Mouse (Mus musculus) lung, embryonic 16.5 days (tissue): ENCODE results near the gene Las1l. TPM values are rescaled to one million over a fixed set of nuclear protein-coding genes. Genes with fewer than 3 reads are reported as not detected.

Experiments
- ATAC-seq: fragments of 200-750 bp; cut with Nextera tagmentation; 2 replicates; pipeline ENCODE4 v1.8.0; 2017; ENCODE audit warnings: low read depth, mild to moderate bottlenecking, moderate library complexity
- H3K27ac ChIP-seq: fragments of 300-500 bp; sonication (generic); 2 replicates; pipeline ENCODE4 v1.5.1; 2014; ENCODE audit warnings: mild to moderate bottlenecking, control low read depth, low read length
- H3K27me3 ChIP-seq: fragments of 300-500 bp; sonication (generic); 2 replicates; pipeline ENCODE4 v1.6.1; 2014; ENCODE audit warnings: low read depth, low read length, mixed read lengths; ENCODE audit not compliant: control insufficient read depth, insufficient read depth
- H3K36me3 ChIP-seq: fragments of 300-500 bp; sonication (generic); 2 replicates; pipeline ENCODE4 v1.6.1; 2014; ENCODE audit warnings: low read length; ENCODE audit not compliant: control insufficient read depth, insufficient read depth
- H3K4me1 ChIP-seq: fragments of 300-500 bp; sonication (generic); replicated peaks from 2 replicates; pipeline ENCODE4 v1.6.1; 2014; ENCODE audit warnings: low read length, mixed read lengths; ENCODE audit not compliant: control insufficient read depth, insufficient read depth
- H3K4me2 ChIP-seq: fragments of 300-500 bp; sonication (generic); 2 replicates; pipeline ENCODE4 v1.6.1; 2014; ENCODE audit warnings: low read depth, low read length, control low read depth
- H3K4me3 ChIP-seq: fragments of 300-500 bp; sonication (generic); 2 replicates; pipeline ENCODE4 v1.5.1; 2014; ENCODE audit warnings: mild to moderate bottlenecking, low read length, control low read depth
- H3K9ac ChIP-seq: fragments of 300-500 bp; sonication (generic); 2 replicates; pipeline ENCODE4 v1.6.1; 2014; ENCODE audit warnings: low read length, control low read depth
- H3K9me3 ChIP-seq: fragments of 300-500 bp; sonication (generic); 2 replicates; pipeline ENCODE4 v1.6.1; 2016; ENCODE audit warnings: low read length; ENCODE audit not compliant: control insufficient read depth
- WGBS: fragments of 180-500 bp; shearing (Covaris S2); extraction: QIAGEN DNeasy Blood & Tissue Kit; methylation state at CpG from one replicate; pipeline ENCODE4 v1.1.7; 2014; 5-methylcytosine and 5-hydroxymethylcytosine counted together
- polyA plus RNA-seq: library from polyadenylated mRNA; unstranded; fragments of >200 nt; fragmentation: Nextera tagmentation; extraction: Ambion mirVana; gene quantifications from 2 replicates; pipeline ENCODE4 v1.2.1, GENCODE M21; 2015

The Las1l gene
- polyA plus RNA-seq = 48.1 and 48.8 TPM in 2 replicates

GRCm38 (mm10) chrX:95956497-95957293 is at the start of gene Las1l:
Gene Las1l (minus strand): TSS chrX:95956962.
- Histone ChIP-seq H3K9me3 (no peaks in the 10 kb centered on the region), H3K4me2 (peak within 1 kb of the TSS; percentile 64), H3K4me1 (0 out of 2 replicates have a peak, but pooled peaks cover 2% of the 10 kb centered on the region), H3K27ac (0 out of 2 replicates have a peak within 1 kb of the TSS, but pooled peaks have one; percentile 13), H3K27me3 (no peaks in the 10 kb centered on the region), H3K9ac (peak within 1 kb of the TSS; percentile 59), H3K36me3 (0 out of 2 replicates have a peak, but pooled peaks cover 5% of the 10 kb centered on the region), H3K4me3 (peak within 1 kb of the TSS; percentile 55)
- WGBS = 17% methylated on average over 42 of the region's 42 CpGs
- peak; percentile 100 for ATAC-seq

GRCm38 (mm10) chrX:96006395-96006794 is 49.6 kb upstream of the Las1l start:
- H3K9me3 ChIP-seq = no peaks in the 10 kb centered on the region
- WGBS = 60% methylated on average over 6 of the region's 6 CpGs
- H3K36me3 ChIP-seq = no peaks in the 10 kb centered on the region
- H3K4me3 ChIP-seq = no peak overlapping the region
- H3K4me1 ChIP-seq = no peaks in the 10 kb centered on the region
- no peak overlapping the region for H3K9ac ChIP-seq
- no peak overlapping the region for H3K27ac ChIP-seq
- no peak overlapping the region for H3K4me2 ChIP-seq
- no peaks in the 10 kb centered on the region for H3K27me3 ChIP-seq
- ATAC-seq = no peak

- no peaks in the 10 kb centered on the region for H3K36me3 ChIP-seq
- H3K4me1 ChIP-seq = no peaks in the 10 kb centered on the region
- no peak overlapping the region for H3K4me2 ChIP-seq
- H3K27me3 ChIP-seq = no peaks in the 10 kb centered on the region
- H3K9me3 ChIP-seq = no peaks in the 10 kb centered on the region
- H3K4me3 ChIP-seq = no peak overlapping the region
- no peak for ATAC-seq
- no peak overlapping the region for H3K27ac ChIP-seq
- WGBS = 62% methylated on average over 6 of the region's 6 CpGs
- no peak overlapping the region for H3K9ac ChIP-seq
Measured at GRCm38 (mm10) chrX:95999601-96000000, 42.8 kb upstream of the Las1l start.

- Histone ChIP-seq H3K27ac (no peak overlapping the region), H3K4me3 (no peak overlapping the region), H3K4me1 (no peaks in the 10 kb centered on the region), H3K27me3 (no peaks in the 10 kb centered on the region), H3K9ac (no peak overlapping the region), H3K4me2 (no peak overlapping the region), H3K36me3 (no peaks in the 10 kb centered on the region), H3K9me3 (no peaks in the 10 kb centered on the region)
- 45% methylated on average over 3 of the region's 3 CpGs for WGBS
- ATAC-seq = no peak
Measured at GRCm38 (mm10) chrX:95993206-95993605, 36.4 kb upstream of the Las1l start.

- Histone ChIP-seq H3K36me3 (no peaks in the 10 kb centered on the region), H3K9ac (no peak overlapping the region), H3K4me1 (no peaks in the 10 kb centered on the region), H3K4me3 (no peak overlapping the region), H3K4me2 (no peak overlapping the region), H3K27ac (no peak overlapping the region), H3K27me3 (no peaks in the 10 kb centered on the region), H3K9me3 (no peaks in the 10 kb centered on the region)
- WGBS = 91% methylated on average over 9 of the region's 9 CpGs
- no peak for ATAC-seq
Measured at GRCm38 (mm10) chrX:95969936-95970335, 13.2 kb upstream of the Las1l start.

GRCm38 (mm10) chrX:95969116-95969515 is 12.4 kb upstream of the Las1l start:
- WGBS = 50% methylated on average over 6 of the region's 6 CpGs
- ATAC-seq = no peak
- Histone ChIP-seq H3K36me3 (no peaks in the 10 kb centered on the region), H3K9me3 (no peaks in the 10 kb centered on the region), H3K27me3 (no peaks in the 10 kb centered on the region), H3K4me2 (no peak overlapping the region), H3K27ac (no peak overlapping the region), H3K4me1 (no peaks in the 10 kb centered on the region), H3K9ac (no peak overlapping the region), H3K4me3 (no peak overlapping the region)

- H3K27ac ChIP-seq = peak overlapping the region; percentile 76
- peak overlapping the region; percentile 64 for H3K4me2 ChIP-seq
- H3K9me3 ChIP-seq = no peaks in the 10 kb centered on the region
- no peaks in the 10 kb centered on the region for H3K4me1 ChIP-seq
- H3K4me3 ChIP-seq = peak overlapping the region; percentile 49
- WGBS = 20% methylated on average over 6 of the region's 6 CpGs
- H3K36me3 ChIP-seq = no peaks in the 10 kb centered on the region
- H3K27me3 ChIP-seq = no peaks in the 10 kb centered on the region
- H3K9ac ChIP-seq = peak overlapping the region; percentile 64
- peak; percentile 95 for ATAC-seq
Measured at GRCm38 (mm10) chrX:95968594-95968965, 11.8 kb upstream of the Las1l start.

- peak; percentile 84 for ATAC-seq
- Histone ChIP-seq H3K4me1 (no peaks in the 10 kb centered on the region), H3K27ac (peak overlapping the region; percentile 76), H3K27me3 (no peaks in the 10 kb centered on the region), H3K4me2 (peak overlapping the region; percentile 64), H3K4me3 (peak overlapping the region; percentile 49), H3K9me3 (no peaks in the 10 kb centered on the region), H3K9ac (peak overlapping the region; percentile 64), H3K36me3 (no peaks in the 10 kb centered on the region)
- WGBS = 20% methylated on average over 28 of the region's 28 CpGs
Measured at GRCm38 (mm10) chrX:95967847-95968593, 11.3 kb upstream of the Las1l start.

- no peaks in the 10 kb centered on the region for H3K36me3 ChIP-seq
- H3K27me3 ChIP-seq = no peaks in the 10 kb centered on the region
- no peaks in the 10 kb centered on the region for H3K9me3 ChIP-seq
- H3K4me2 ChIP-seq = no peak overlapping the region
- H3K9ac ChIP-seq = no peak overlapping the region
- WGBS = 63% methylated on average over 6 of the region's 6 CpGs
- H3K27ac ChIP-seq = no peak overlapping the region
- ATAC-seq = no peak
- H3K4me1 ChIP-seq = no peaks in the 10 kb centered on the region
- no peak overlapping the region for H3K4me3 ChIP-seq
Measured at GRCm38 (mm10) chrX:95965036-95965435, 8.3 kb upstream of the Las1l start.
